Mouse (Mus musculus): ENCODE measurements around the gene Sipa1l3.

DNA sequence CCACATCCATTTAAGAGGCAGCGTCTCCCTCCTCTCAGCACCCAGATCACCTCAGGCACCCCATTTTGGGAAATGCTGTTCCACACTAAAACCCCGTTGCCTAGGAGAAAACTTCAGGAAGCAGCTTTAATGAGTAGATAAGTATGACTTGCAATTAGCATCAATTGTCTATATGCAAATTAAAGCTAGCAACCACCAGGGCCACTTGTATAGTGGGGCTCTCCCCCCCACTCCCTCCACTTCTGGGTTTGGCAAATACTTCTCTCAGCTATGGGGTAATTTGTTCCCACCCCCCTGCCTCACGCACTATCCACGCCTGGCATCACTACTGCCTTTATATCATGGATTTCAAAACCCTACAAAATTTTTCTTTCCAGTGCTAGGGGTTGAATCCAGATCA is 172.9 kb downstream of the Sipa1l3 start:
- TF ChIP-seq POLR2A (IDR thresholded peaks at IDR 0.05; ENCODE audit: extremely low read depth, insufficient read depth, low read length), result no peak
- TF ChIP-seq CTCF (IDR thresholded peaks at IDR 0.05; ENCODE audit: extremely low read depth, insufficient read depth, low read length), result no peak

All from cortical plate, adult 2 months (tissue).